Mouse (Mus musculus): ENCODE measurements at regions not wholly inside any gene's neighbourhood (a gene's known extent, or its start where the extent isn't known, plus 50 kb on each side); places are given as distances from the start of the nearest gene placed in this dataset.
A peak's percentile ranks its signal among the peaks of the same experiment; 100 is the strongest.

GRCm38 (mm10) chr1:83831900-83832535 lies 424.0 kb upstream of the Sphkap start:
- DNase-seq = no peak

- DNase-seq = no peak
These were observed 422.1 kb upstream of the Sphkap start for GRCm38 (mm10) chr1:83830025-83830645.

GRCm38 (mm10) chr1:83811162-83811561 lies 403.2 kb upstream of the Sphkap start:
- DNase-seq = peak in 1 of 2 experiments; percentile 3

GRCm38 (mm10) chr1:83808432-83808831 lies 400.4 kb upstream of the Sphkap start:
- no peak for DNase-seq

GRCm38 (mm10) chr1:83803345-83804041 lies 395.5 kb upstream of the Sphkap start:
- DNase-seq = no peak

GRCm38 (mm10) chr1:83801759-83802158 lies 393.8 kb upstream of the Sphkap start:
- DNase-seq = no peak

GRCm38 (mm10) chr1:83796961-83797891 lies 389.2 kb upstream of the Sphkap start:
- no peak for DNase-seq

- no peak for DNase-seq
These were observed 369.2 kb upstream of the Sphkap start for GRCm38 (mm10) chr1:83777151-83777550.

GRCm38 (mm10) chr1:83771160-83771559 lies 363.2 kb upstream of the Sphkap start:
- DNase-seq = no peak

- DNase-seq = no peak
These were observed 353.5 kb upstream of the Sphkap start for GRCm38 (mm10) chr1:83761499-83761898.

- DNase-seq = no peak
These were observed 348.9 kb upstream of the Sphkap start for GRCm38 (mm10) chr1:83756866-83757265.

GRCm38 (mm10) chr1:83755336-83755735 lies 347.3 kb upstream of the Sphkap start:
- no peak for DNase-seq

- no peak for DNase-seq
These were observed 345.0 kb upstream of the Sphkap start for GRCm38 (mm10) chr1:83752976-83753375.

- no peak for DNase-seq
These were observed 341.0 kb upstream of the Sphkap start for GRCm38 (mm10) chr1:83748974-83749373.

- DNase-seq = no peak
These were observed 340.1 kb upstream of the Sphkap start for GRCm38 (mm10) chr1:83748061-83748460.

GRCm38 (mm10) chr1:83747412-83747811 lies 339.4 kb upstream of the Sphkap start:
- no peak for DNase-seq

- DNase-seq = peak; percentile 51 to 55
These were observed 338.0 kb upstream of the Sphkap start for GRCm38 (mm10) chr1:83746036-83746435.

GRCm38 (mm10) chr1:83736428-83737117 lies 328.6 kb upstream of the Sphkap start:
- DNase-seq = peak in 1 of 2 experiments; percentile 14

- DNase-seq = no peak
These were observed 323.7 kb upstream of the Sphkap start for GRCm38 (mm10) chr1:83731682-83732081.

GRCm38 (mm10) chr1:83728810-83729209 lies 320.8 kb upstream of the Sphkap start:
- DNase-seq = no peak

- DNase-seq = no peak
These were observed 319.9 kb upstream of the Sphkap start for GRCm38 (mm10) chr1:83727938-83728337.

GRCm38 (mm10) chr1:83727215-83727614 lies 319.2 kb upstream of the Sphkap start:
- DNase-seq = peak; percentile 33 to 44

All from cerebellum, adult 18-20 months (tissue).